Mouse (Mus musculus) cortical plate, adult 2 months (tissue): Measurements from ENCODE around the gene Rragd.

ENCODE experiments used
- CTCF ChIP-seq: fragments of 200-500 bp; IDR thresholded peaks from 2 replicates; pipeline ENCODE4 v1.5.1; 2011; ENCODE audit warnings: mild to moderate bottlenecking, control low read depth, low read length; ENCODE audit not compliant: insufficient read depth; ENCODE audit errors: extremely low read depth
- POLR2A ChIP-seq: fragments of 200-500 bp; IDR thresholded peaks from 2 replicates; pipeline ENCODE4 v1.6.1; 2011; ENCODE audit warnings: mild to moderate bottlenecking, low read length, control low read depth; ENCODE audit not compliant: insufficient read depth; ENCODE audit errors: extremely low read depth

GRCm38 (mm10) chr4:33057890-33058687 is 75.3 kb downstream of the Rragd start:
- TF ChIP-seq CTCF (no peak), POLR2A (no peak)
